Mouse (Mus musculus) kidney, embryonic 14.5 days (tissue): Measurements from ENCODE around the gene Mindy3. TPM values are rescaled to one million over a fixed set of nuclear protein-coding genes. Genes with fewer than 3 reads are reported as not detected.
A peak's percentile ranks its signal among the peaks of the same experiment; 100 is the strongest.

ENCODE experiments used
- ATAC-seq: fragments of 200-750 bp; cut with Nextera tagmentation; 2 replicates; pipeline ENCODE4 v1.8.0; 2017; ENCODE audit warnings: moderate number of reproducible peaks, mild to moderate bottlenecking, moderate TSS enrichment, moderate library complexity; ENCODE audit not compliant: low FRiP score, low TSS enrichment
- H3K27ac ChIP-seq: fragments of 300-500 bp; sonication (generic); 2 replicates; pipeline ENCODE4 v1.5.1; 2014; ENCODE audit warnings: low read depth, mild to moderate bottlenecking, low read length, moderate library complexity, mixed read lengths
- H3K27me3 ChIP-seq: fragments of 300-500 bp; sonication (generic); 2 replicates; pipeline ENCODE4 v1.6.1; 2014; ENCODE audit warnings: mild to moderate bottlenecking, low read length; ENCODE audit not compliant: control insufficient read depth, insufficient read depth
- H3K36me3 ChIP-seq: fragments of 300-500 bp; sonication (generic); 2 replicates; pipeline ENCODE4 v1.6.1; 2014; ENCODE audit warnings: low read length, mixed read lengths; ENCODE audit not compliant: control insufficient read depth, insufficient read depth
- H3K4me1 ChIP-seq: fragments of 300-500 bp; sonication (generic); 2 replicates; pipeline ENCODE4 v1.6.1; 2014; ENCODE audit warnings: low read length, mixed read lengths; ENCODE audit not compliant: control insufficient read depth, insufficient read depth
- H3K4me2 ChIP-seq: fragments of 300-500 bp; sonication (generic); replicated peaks from 2 replicates; pipeline ENCODE4 v1.6.1; 2014; ENCODE audit warnings: low read depth, mild to moderate bottlenecking, low read length
- H3K4me3 ChIP-seq: fragments of 300-500 bp; sonication (generic); 2 replicates; pipeline ENCODE4 v1.5.1; 2014; ENCODE audit warnings: mild to moderate bottlenecking, low read length
- H3K9ac ChIP-seq: fragments of 300-500 bp; sonication (generic); 2 replicates; pipeline ENCODE4 v1.6.1; 2014; ENCODE audit warnings: low read depth, mild to moderate bottlenecking, low read length, moderate library complexity
- H3K9me3 ChIP-seq: fragments of 300-500 bp; sonication (generic); 2 replicates; pipeline ENCODE4 v1.6.1; 2016; ENCODE audit warnings: low read length; ENCODE audit not compliant: control insufficient read depth
- WGBS: fragments of 180-500 bp; shearing (Covaris S2); extraction: QIAGEN DNeasy Blood & Tissue Kit; methylation state at CpG from one replicate; pipeline ENCODE4 v1.1.7; 2014; 5-methylcytosine and 5-hydroxymethylcytosine counted together
- polyA plus RNA-seq: library from polyadenylated mRNA; unstranded; fragments of >200 nt; fragmentation: Nextera tagmentation; extraction: Ambion mirVana; gene quantifications from 2 replicates; pipeline ENCODE4 v1.2.1, GENCODE M21; 2014

The Mindy3 gene
- polyA plus RNA-seq, 1 experiment from 2014 or later = 41.9 TPM

- 80% methylated on average over 1 of the region's 1 CpGs for WGBS
- Histone ChIP-seq H3K4me1 (no peaks in the 10 kb centered on the region), H3K9me3 (0 out of 2 replicates have a peak, but pooled peaks cover 2% of the 10 kb centered on the region), H3K27me3 (no peaks in the 10 kb centered on the region), H3K9ac (no peak overlapping the region), H3K36me3 (peaks cover 10% of the 10 kb centered on the region), H3K4me3 (no peak overlapping the region), H3K27ac (no peak overlapping the region), H3K4me2 (no peak overlapping the region)
- ATAC-seq = no peak
Observed at GRCm38 (mm10) chr2:12361310-12361709, 58.0 kb downstream of the Mindy3 start.

GRCm38 (mm10) chr2:12354837-12355236, 64.4 kb downstream of the Mindy3 start:
- no peak overlapping the region for H3K27ac ChIP-seq
- H3K4me2 ChIP-seq = no peak overlapping the region
- H3K4me1 ChIP-seq = no peaks in the 10 kb centered on the region
- WGBS = 94% methylated on average over 5 of the region's 5 CpGs
- ATAC-seq = no peak
- peaks cover 15% of the 10 kb centered on the region for H3K36me3 ChIP-seq
- H3K4me3 ChIP-seq = no peak overlapping the region
- no peaks in the 10 kb centered on the region for H3K9me3 ChIP-seq
- H3K27me3 ChIP-seq = no peaks in the 10 kb centered on the region
- no peak overlapping the region for H3K9ac ChIP-seq

- 80% methylated on average over 2 of the region's 2 CpGs for WGBS
- Histone ChIP-seq H3K4me2 (no peak overlapping the region), H3K9ac (no peak overlapping the region), H3K9me3 (no peaks in the 10 kb centered on the region), H3K4me3 (no peak overlapping the region), H3K36me3 (peaks cover 4% of the 10 kb centered on the region; the same call in 1 of the 2 replicates), H3K27me3 (no peaks in the 10 kb centered on the region), H3K27ac (no peak overlapping the region), H3K4me1 (no peaks in the 10 kb centered on the region)
- ATAC-seq = no peak
Observed at GRCm38 (mm10) chr2:12348914-12349313, 70.4 kb downstream of the Mindy3 start.

GRCm38 (mm10) chr2:12331962-12332361, 87.3 kb downstream of the Mindy3 start:
- Histone ChIP-seq H3K4me3 (no peak overlapping the region), H3K4me2 (no peak overlapping the region), H3K27ac (no peak overlapping the region), H3K36me3 (no peaks in the 10 kb centered on the region), H3K4me1 (peaks cover 5% of the 10 kb centered on the region; the same call in 1 of the 2 replicates), H3K9me3 (no peaks in the 10 kb centered on the region), H3K9ac (no peak overlapping the region), H3K27me3 (no peaks in the 10 kb centered on the region)
- WGBS = 73% methylated on average over 2 of the region's 2 CpGs
- ATAC-seq = no peak

GRCm38 (mm10) chr2:12329620-12330019, 89.7 kb downstream of the Mindy3 start:
- H3K27me3 ChIP-seq = no peaks in the 10 kb centered on the region
- peaks cover 5% of the 10 kb centered on the region; the same call in 1 of the 2 replicates for H3K4me1 ChIP-seq
- WGBS = 71% methylated on average over 2 of the region's 2 CpGs
- no peak overlapping the region for H3K27ac ChIP-seq
- no peak for ATAC-seq
- H3K4me2 ChIP-seq = no peak overlapping the region
- no peaks in the 10 kb centered on the region for H3K36me3 ChIP-seq
- no peaks in the 10 kb centered on the region for H3K9me3 ChIP-seq
- no peak overlapping the region for H3K9ac ChIP-seq
- no peak overlapping the region for H3K4me3 ChIP-seq

GRCm38 (mm10) chr2:12329068-12329407, 90.2 kb downstream of the Mindy3 start:
- peaks cover 5% of the 10 kb centered on the region; the same call in 1 of the 2 replicates for H3K4me1 ChIP-seq
- ATAC-seq = no peak
- no peak overlapping the region for H3K27ac ChIP-seq
- no peaks in the 10 kb centered on the region for H3K9me3 ChIP-seq
- no peak overlapping the region for H3K4me3 ChIP-seq
- H3K9ac ChIP-seq = no peak overlapping the region
- WGBS = 27% methylated on average over 5 of the region's 5 CpGs
- no peaks in the 10 kb centered on the region for H3K27me3 ChIP-seq
- no peak overlapping the region for H3K4me2 ChIP-seq
- no peaks in the 10 kb centered on the region for H3K36me3 ChIP-seq

GRCm38 (mm10) chr2:12328355-12329067, 90.8 kb downstream of the Mindy3 start:
- Histone ChIP-seq H3K27ac (no peak overlapping the region), H3K9ac (no peak overlapping the region), H3K4me1 (peaks cover 5% of the 10 kb centered on the region; the same call in 1 of the 2 replicates), H3K4me2 (peak overlapping the region; percentile 51; the same call in 1 of the 2 replicates), H3K27me3 (no peaks in the 10 kb centered on the region), H3K36me3 (no peaks in the 10 kb centered on the region), H3K9me3 (no peaks in the 10 kb centered on the region), H3K4me3 (peak overlapping the region; percentile 27; the same call in 1 of the 2 replicates)
- 17% methylated on average over 8 of the region's 8 CpGs for WGBS
- no peak for ATAC-seq

- no peaks in the 10 kb centered on the region for H3K27me3 ChIP-seq
- no peaks in the 10 kb centered on the region for H3K9me3 ChIP-seq
- H3K4me2 ChIP-seq = peak overlapping the region; percentile 51
- H3K36me3 ChIP-seq = no peaks in the 10 kb centered on the region
- no peak overlapping the region for H3K27ac ChIP-seq
- peak overlapping the region; percentile 27 for H3K4me3 ChIP-seq
- ATAC-seq = peak; percentile 48; the same call in 1 of the 2 replicates
- H3K9ac ChIP-seq = no peak overlapping the region
- WGBS = 21% methylated on average over 11 of the region's 11 CpGs
- peaks cover 5% of the 10 kb centered on the region; the same call in 1 of the 2 replicates for H3K4me1 ChIP-seq
Observed at GRCm38 (mm10) chr2:12327691-12328354, 91.4 kb downstream of the Mindy3 start.

GRCm38 (mm10) chr2:12327216-12327615, 92.1 kb downstream of the Mindy3 start:
- H3K4me1 ChIP-seq = peaks cover 5% of the 10 kb centered on the region; the same call in 1 of the 2 replicates
- ATAC-seq = peak; percentile 71
- H3K4me2 ChIP-seq = peak overlapping the region; percentile 51
- H3K4me3 ChIP-seq = peak overlapping the region; percentile 27
- no peaks in the 10 kb centered on the region for H3K9me3 ChIP-seq
- WGBS = 11% methylated on average over 10 of the region's 10 CpGs
- no peak overlapping the region for H3K27ac ChIP-seq
- no peaks in the 10 kb centered on the region for H3K27me3 ChIP-seq
- no peaks in the 10 kb centered on the region for H3K36me3 ChIP-seq
- H3K9ac ChIP-seq = no peak overlapping the region
